Mouse (Mus musculus): ENCODE measurements around the gene Actr8.
A peak's percentile ranks its signal among the peaks of the same experiment; 100 is the strongest.

Gene Actr8

GRCm38 (mm10) chr14:30041836-30042235 is 63.7 kb downstream of the Actr8 start:
- DNase-seq = no peak

GRCm38 (mm10) chr14:30043356-30043940 is 65.3 kb downstream of the Actr8 start:
- no peak for DNase-seq

GRCm38 (mm10) chr14:30045239-30045638 is 67.1 kb downstream of the Actr8 start:
- DNase-seq = no peak

- DNase-seq = no peak
Observed at GRCm38 (mm10) chr14:30045704-30046220, 67.6 kb downstream of the Actr8 start.

GRCm38 (mm10) chr14:30046976-30047375 is 68.8 kb downstream of the Actr8 start:
- DNase-seq = no peak

- peak in 1 of 2 experiments; percentile 9 for DNase-seq
Observed at GRCm38 (mm10) chr14:30048049-30048448, 69.9 kb downstream of the Actr8 start.

GRCm38 (mm10) chr14:30050280-30050679 is 72.1 kb downstream of the Actr8 start:
- no peak for DNase-seq

GRCm38 (mm10) chr14:30054922-30055321 is 76.8 kb downstream of the Actr8 start:
- no peak for DNase-seq
